Mouse (Mus musculus) midbrain, embryonic 14.5 days (tissue): Measurements from ENCODE around the gene Zkscan4. TPM values are rescaled to one million over a fixed set of nuclear protein-coding genes. Genes with fewer than 3 reads are reported as not detected.
A peak's percentile ranks its signal among the peaks of the same experiment; 100 is the strongest.
"Not testable (repeated sequence)": the region's sequence is repeated elsewhere in the genome, so short reads cannot be mapped to it uniquely, and the experiment has no call there.

ENCODE experiments used
- ATAC-seq: fragments of 200-750 bp; cut with Nextera tagmentation; 2 replicates; pipeline ENCODE4 v1.8.0; 2017; ENCODE audit warnings: moderate number of reproducible peaks, moderate library complexity; ENCODE audit not compliant: low FRiP score, low TSS enrichment
- DNase-seq: peaks from one replicate; pipeline ENCODE4 v3.0.0-alpha.2; 2015
- H3K27ac ChIP-seq: fragments of 300-500 bp; sonication (generic); replicated peaks from 2 replicates; pipeline ENCODE4 v1.5.1; 2014; ENCODE audit warnings: mild to moderate bottlenecking, low read depth, low read length, moderate library complexity
- H3K27me3 ChIP-seq: fragments of 300-500 bp; sonication (generic); 2 replicates; pipeline ENCODE4 v1.6.1; 2014; ENCODE audit warnings: low read length, control low read depth, mixed read lengths; ENCODE audit not compliant: control insufficient read depth, insufficient read depth
- H3K36me3 ChIP-seq: fragments of 300-500 bp; sonication (generic); 2 replicates; pipeline ENCODE4 v1.6.1; 2014; ENCODE audit warnings: low read length, control low read depth; ENCODE audit not compliant: control insufficient read depth, insufficient read depth
- H3K4me1 ChIP-seq: fragments of 300-500 bp; sonication (generic); 2 replicates; pipeline ENCODE4 v1.6.1; 2014; ENCODE audit warnings: mild to moderate bottlenecking, antibody characterized with exemption, low read length, control low read depth; ENCODE audit not compliant: control insufficient read depth, insufficient read depth
- H3K4me2 ChIP-seq: fragments of 300-500 bp; sonication (generic); 2 replicates; pipeline ENCODE4 v1.6.1; 2014; ENCODE audit warnings: mild to moderate bottlenecking, low read length, moderate library complexity
- H3K4me3 ChIP-seq: fragments of 300-500 bp; sonication (generic); replicated peaks from 2 replicates; pipeline ENCODE4 v1.5.1; 2014; ENCODE audit warnings: low read depth, low read length
- H3K9ac ChIP-seq: fragments of 300-500 bp; sonication (generic); replicated peaks from 2 replicates; pipeline ENCODE4 v1.6.1; 2014; ENCODE audit warnings: mild to moderate bottlenecking, low read length, moderate library complexity
- H3K9me3 ChIP-seq: fragments of 300-500 bp; sonication (generic); 2 replicates; pipeline ENCODE4 v1.6.1; 2016; ENCODE audit warnings: low read length, control low read depth, mixed read lengths; ENCODE audit not compliant: control insufficient read depth
- WGBS: fragments of 180-500 bp; shearing (Covaris S2); extraction: QIAGEN DNeasy Blood & Tissue Kit; methylation state at CpG from one replicate; pipeline ENCODE4 v1.1.7; 2014; 5-methylcytosine and 5-hydroxymethylcytosine counted together
- microRNA counts: library from miRNA; unstranded; fragments of <30 nt; microRNA quantifications from one replicate; lab custom pipeline; 2016
- microRNA-seq: library from miRNA; unstranded; fragments of <30 nt; microRNA quantifications from one replicate; pipeline ENCODE4, GENCODE M21; 2016
- polyA plus RNA-seq: library from polyadenylated mRNA; unstranded; fragments of >200 nt; fragmentation: Nextera tagmentation; extraction: Ambion mirVana; gene quantifications from 2 replicates; pipeline ENCODE4 v1.2.1, GENCODE M21; 2014

Gene Zkscan4
- polyA plus RNA-seq, 1 experiment from 2014 or later, result 9.7 TPM

GRCm38 (mm10) chr13:21495080-21495479 is 16.4 kb downstream of the Zkscan4 start, which contains the start of gene AK157302:
Gene AK157302 (plus strand): TSS chr13:21495223.
- DNase-seq (no peak), ATAC-seq (no peak)
- H3K4me1 ChIP-seq, result no peaks in the 10 kb centered on the region
- H3K9me3 ChIP-seq, result no peaks in the 10 kb centered on the region
- no peaks in the 10 kb centered on the region for H3K36me3 ChIP-seq
- H3K27ac ChIP-seq, result no peak within 1 kb of the TSS
- H3K4me2 ChIP-seq, result no peak within 1 kb of the TSS
- H3K27me3 ChIP-seq, result no peaks in the 10 kb centered on the region
- 94% methylated on average over 21 of the region's 21 CpGs for WGBS
- no peak within 1 kb of the TSS for H3K9ac ChIP-seq
- no peak within 1 kb of the TSS for H3K4me3 ChIP-seq

GRCm38 (mm10) chr13:21501182-21501581 is 22.5 kb downstream of the Zkscan4 start, which contains the start of gene Gm11273:
Gene Gm11273 (minus strand): TSS chr13:21501418.
- not testable (repeated sequence) for DNase-seq, ATAC-seq, H3K4me1 ChIP-seq, H3K27ac ChIP-seq, H3K4me2 ChIP-seq, H3K36me3 ChIP-seq, H3K27me3 ChIP-seq, H3K4me3 ChIP-seq, H3K9me3 ChIP-seq, H3K9ac ChIP-seq
- WGBS, result 94% methylated on average over 17 of the region's 17 CpGs

- no peaks in the 10 kb centered on the region for H3K36me3 ChIP-seq
- no peaks in the 10 kb centered on the region for H3K27me3 ChIP-seq
- H3K4me1 ChIP-seq, result no peaks in the 10 kb centered on the region; the same call in 1 of the 2 replicates
- H3K4me2 ChIP-seq, result no peak overlapping the region
- ATAC-seq (no peak), DNase-seq (no peak)
- H3K9me3 ChIP-seq, result no peaks in the 10 kb centered on the region
- H3K27ac ChIP-seq, result no peak overlapping the region
- WGBS, result 85% methylated on average over 5 of the region's 5 CpGs
- no peak overlapping the region for H3K4me3 ChIP-seq
- no peak overlapping the region for H3K9ac ChIP-seq
These were observed 23.6 kb downstream of the Zkscan4 start for GRCm38 (mm10) chr13:21502296-21502695.

DNA sequence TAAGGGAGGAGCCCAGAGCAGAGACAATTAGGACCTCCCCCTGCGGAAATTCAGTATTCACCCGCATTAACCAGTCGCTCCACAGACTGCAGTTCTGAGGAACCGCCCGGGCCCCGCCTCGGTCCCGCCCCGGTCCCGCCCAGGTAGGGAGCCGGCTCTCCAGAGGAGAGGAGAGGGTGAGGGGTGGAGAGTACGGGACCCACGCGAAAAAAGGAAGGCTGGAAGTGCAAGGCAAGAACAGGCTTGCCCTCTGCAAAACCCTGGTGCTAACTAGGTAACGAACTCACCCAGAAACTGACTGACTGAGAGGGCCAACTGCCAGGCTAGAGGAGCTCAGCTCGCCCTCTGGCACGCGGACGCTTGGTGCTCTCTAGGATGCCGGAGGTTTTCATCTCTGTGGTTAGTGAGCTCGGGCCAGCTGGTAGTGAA is 27.5 kb downstream of the Zkscan4 start:
- Histone ChIP-seq H3K4me1 (no peaks in the 10 kb centered on the region; the same call in 1 of the 2 replicates), H3K9me3 (no peaks in the 10 kb centered on the region), H3K9ac (peak overlapping the region; percentile 71), H3K4me2 (peak overlapping the region; percentile 71), H3K36me3 (no peaks in the 10 kb centered on the region), H3K4me3 (peak overlapping the region; percentile 59), H3K27me3 (no peaks in the 10 kb centered on the region), H3K27ac (peak overlapping the region; percentile 81)
- DNase-seq, result peak; percentile 88
- 0% methylated on average over 21 of the region's 21 CpGs for WGBS
- peak; percentile 95 for ATAC-seq

DNA sequence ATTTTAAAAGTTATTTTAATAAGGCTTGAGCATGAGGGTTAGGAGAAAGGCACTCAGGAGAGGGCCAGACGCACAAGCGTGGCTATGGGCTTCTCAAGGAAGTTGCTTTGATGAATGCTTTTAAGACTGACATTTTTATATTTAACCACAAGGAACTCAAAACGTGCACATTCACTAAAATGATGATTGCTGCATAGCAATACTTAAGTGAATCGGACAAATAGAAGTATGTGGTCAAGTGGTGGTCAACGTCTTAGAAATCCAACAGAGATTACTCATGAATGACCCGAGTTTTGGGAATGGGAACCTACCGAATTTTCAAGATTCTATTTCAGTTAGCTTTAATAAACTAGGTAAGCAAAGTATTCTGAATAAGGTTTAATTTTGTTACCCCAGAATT is 51.4 kb downstream of the Zkscan4 start:
- H3K27ac ChIP-seq, result no peak overlapping the region
- H3K9me3 ChIP-seq, result no peaks in the 10 kb centered on the region
- peaks cover 5% of the 10 kb centered on the region; the same call in 1 of the 2 replicates for H3K4me1 ChIP-seq
- ATAC-seq (no peak), DNase-seq (peak; percentile 4)
- peak overlapping the region; percentile 76 for H3K4me3 ChIP-seq
- peaks cover 14% of the 10 kb centered on the region for H3K36me3 ChIP-seq
- WGBS, result 53% methylated on average over 7 of the region's 7 CpGs
- H3K4me2 ChIP-seq, result peak overlapping the region; percentile 74
- no peaks in the 10 kb centered on the region for H3K27me3 ChIP-seq
- H3K9ac ChIP-seq, result no peak overlapping the region

DNA sequence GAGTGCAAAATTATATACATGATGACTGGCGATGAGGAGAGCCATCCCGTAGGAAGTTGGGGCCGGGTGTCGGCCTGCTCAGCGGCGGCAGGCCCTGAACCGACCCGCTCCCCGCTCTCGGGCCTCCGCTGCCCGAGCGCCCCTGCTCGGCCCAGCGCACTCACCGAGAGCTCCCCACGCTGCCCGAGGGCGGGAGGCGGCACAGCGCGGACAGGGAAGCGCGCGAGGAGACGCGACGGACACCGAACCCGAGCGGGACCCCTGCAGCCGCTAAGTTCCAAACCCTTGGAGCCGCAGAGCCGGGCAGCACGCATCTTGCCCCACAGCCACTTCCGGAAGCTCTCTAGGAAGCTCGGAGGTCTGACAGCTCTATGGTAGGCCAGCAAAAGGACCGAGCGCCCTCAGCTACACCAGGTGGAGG is 52.1 kb downstream of the Zkscan4 start, which contains the start of gene Zkscan8:
Gene Zkscan8, minus strand, starts transcription at position 340 of the 421 bp plus-strand sequence.
- DNase-seq (peak; percentile 93), ATAC-seq (peak; percentile 96)
- H3K4me2 ChIP-seq, result peak within 1 kb of the TSS; percentile 74
- under 1% methylated on average over 39 of the region's 39 CpGs for WGBS
- peak within 1 kb of the TSS; percentile 86 for H3K9ac ChIP-seq
- peaks cover 5% of the 10 kb centered on the region; the same call in 1 of the 2 replicates for H3K4me1 ChIP-seq
- peak within 1 kb of the TSS; percentile 76 for H3K4me3 ChIP-seq
- peak within 1 kb of the TSS; percentile 87 for H3K27ac ChIP-seq
- H3K36me3 ChIP-seq, result peaks cover 10% of the 10 kb centered on the region
- no peaks in the 10 kb centered on the region for H3K27me3 ChIP-seq
- H3K9me3 ChIP-seq, result no peaks in the 10 kb centered on the region

MicroRNAs within 50 kb of the gene (microRNA counts, 519-probe panel; counts per million panel counts)
- microRNA mmu-miR-1896 (lab: Ali Mortazavi, UCI), result not detected

Small RNA genes lying within 50 kb of the gene (microRNA-seq; reads per million reads assigned to microRNA genes)
- gene Mir1896, result not detected

Other genes with a start within 250 kb of the Zkscan4 start
- not detected in 2 replicates for gene Gpx5, start 186.2 kb upstream of the Zkscan4 start, polyA plus RNA-seq
- not detected in 2 replicates for gene Gpx6, start 166.8 kb upstream of the Zkscan4 start, polyA plus RNA-seq
- not detected in 2 replicates for gene Olfr1367, start 132.0 kb upstream of the Zkscan4 start, polyA plus RNA-seq
- gene Zscan12, start 116.1 kb upstream of the Zkscan4 start, polyA plus RNA-seq, result 11.8 and 15.9 TPM in 2 replicates
- gene Zkscan3, start 76.2 kb upstream of the Zkscan4 start, polyA plus RNA-seq, result 61.8 and 69.9 TPM in 2 replicates
- 3.9 and 5.2 TPM in 2 replicates for gene Pgbd1, start 37.8 kb upstream of the Zkscan4 start, polyA plus RNA-seq
- gene Zscan26, start 25.2 kb upstream of the Zkscan4 start, polyA plus RNA-seq, result 15.7 and 17.6 TPM in 2 replicates
- gene Nkapl, start 10.4 kb upstream of the Zkscan4 start, polyA plus RNA-seq, result 3.2 and 5.1 TPM in 2 replicates
- gene Gm10065, start 534 bp downstream of the Zkscan4 start, polyA plus RNA-seq, result not detected in 2 replicates
- 0.34 and 0.54 TPM in 2 replicates for gene AK157302, start 16.3 kb downstream of the Zkscan4 start, polyA plus RNA-seq
- gene Gm11273, start 22.5 kb downstream of the Zkscan4 start, polyA plus RNA-seq, result 4.7 and 6.6 TPM in 2 replicates
- gene Zkscan8, start 52.2 kb downstream of the Zkscan4 start, polyA plus RNA-seq, result 6.1 and 10.9 TPM in 2 replicates
- gene Olfr1366, start 63.9 kb downstream of the Zkscan4 start, polyA plus RNA-seq, result 0.07 and 0.20 TPM in 2 replicates
- gene Olfr1535, start 81.0 kb downstream of the Zkscan4 start, polyA plus RNA-seq, result 0.05 and 0.13 TPM in 2 replicates
- not detected in 2 replicates for gene Olfr1364, start 102.9 kb downstream of the Zkscan4 start, polyA plus RNA-seq
- not detected in 2 replicates for gene Olfr1362, start 135.1 kb downstream of the Zkscan4 start, polyA plus RNA-seq
- gene Olfr11, start 163.6 kb downstream of the Zkscan4 start, polyA plus RNA-seq, result not detected in 2 replicates
- not detected in 2 replicates for gene Olfr1361, start 184.5 kb downstream of the Zkscan4 start, polyA plus RNA-seq
- not detected in 2 replicates for gene Olfr1360, start 198.5 kb downstream of the Zkscan4 start, polyA plus RNA-seq
- not detected in 2 replicates for gene Olfr1359, start 219.2 kb downstream of the Zkscan4 start, polyA plus RNA-seq
- gene Hist1h2bl, start 237.2 kb downstream of the Zkscan4 start, polyA plus RNA-seq, result 1.2 TPM in 1 of 2 replicates, not detected in the other
- gene Hist1h2ai, start 237.5 kb downstream of the Zkscan4 start, polyA plus RNA-seq, result 13.6 and 22.1 TPM in 2 replicates
- gene Hist1h3h, start 238.8 kb downstream of the Zkscan4 start, polyA plus RNA-seq, result 2.9 and 6.0 TPM in 2 replicates
- 1.1 and 1.4 TPM in 2 replicates for gene Hist1h2bm, start 243.1 kb downstream of the Zkscan4 start, polyA plus RNA-seq